Mouse (Mus musculus) kidney, embryonic 14.5 days (tissue): ENCODE measurements around the gene Med13l. TPM values are rescaled to one million over a fixed set of nuclear protein-coding genes. Genes with fewer than 3 reads are reported as not detected.

Experiments used
- ATAC-seq: fragments of 200-750 bp; cut with Nextera tagmentation; 2 replicates; pipeline ENCODE4 v1.8.0; 2017; ENCODE audit warnings: moderate number of reproducible peaks, mild to moderate bottlenecking, moderate TSS enrichment, moderate library complexity; ENCODE audit not compliant: low FRiP score, low TSS enrichment
- H3K27ac ChIP-seq: fragments of 300-500 bp; sonication (generic); 2 replicates; pipeline ENCODE4 v1.5.1; 2014; ENCODE audit warnings: low read depth, mild to moderate bottlenecking, low read length, moderate library complexity, mixed read lengths
- H3K27me3 ChIP-seq: fragments of 300-500 bp; sonication (generic); 2 replicates; pipeline ENCODE4 v1.6.1; 2014; ENCODE audit warnings: mild to moderate bottlenecking, low read length; ENCODE audit not compliant: control insufficient read depth, insufficient read depth
- H3K36me3 ChIP-seq: fragments of 300-500 bp; sonication (generic); 2 replicates; pipeline ENCODE4 v1.6.1; 2014; ENCODE audit warnings: low read length, mixed read lengths; ENCODE audit not compliant: control insufficient read depth, insufficient read depth
- H3K4me1 ChIP-seq: fragments of 300-500 bp; sonication (generic); 2 replicates; pipeline ENCODE4 v1.6.1; 2014; ENCODE audit warnings: low read length, mixed read lengths; ENCODE audit not compliant: control insufficient read depth, insufficient read depth
- H3K4me2 ChIP-seq: fragments of 300-500 bp; sonication (generic); replicated peaks from 2 replicates; pipeline ENCODE4 v1.6.1; 2014; ENCODE audit warnings: low read depth, mild to moderate bottlenecking, low read length
- H3K4me3 ChIP-seq: fragments of 300-500 bp; sonication (generic); 2 replicates; pipeline ENCODE4 v1.5.1; 2014; ENCODE audit warnings: mild to moderate bottlenecking, low read length
- H3K9ac ChIP-seq: fragments of 300-500 bp; sonication (generic); 2 replicates; pipeline ENCODE4 v1.6.1; 2014; ENCODE audit warnings: low read depth, mild to moderate bottlenecking, low read length, moderate library complexity
- H3K9me3 ChIP-seq: fragments of 300-500 bp; sonication (generic); 2 replicates; pipeline ENCODE4 v1.6.1; 2016; ENCODE audit warnings: low read length; ENCODE audit not compliant: control insufficient read depth
- WGBS: fragments of 180-500 bp; shearing (Covaris S2); extraction: QIAGEN DNeasy Blood & Tissue Kit; methylation state at CpG from one replicate; pipeline ENCODE4 v1.1.7; 2014; 5-methylcytosine and 5-hydroxymethylcytosine counted together
- polyA plus RNA-seq: library from polyadenylated mRNA; unstranded; fragments of >200 nt; fragmentation: Nextera tagmentation; extraction: Ambion mirVana; gene quantifications from 2 replicates; pipeline ENCODE4 v1.2.1, GENCODE M21; 2014

Med13l gene
- polyA plus RNA-seq, 1 experiment from 2014 or later = 12.1 TPM

- no peak overlapping the region for H3K4me2 ChIP-seq
- ATAC-seq = no peak
- H3K27me3 ChIP-seq = no peaks in the 10 kb centered on the region
- no peaks in the 10 kb centered on the region for H3K9me3 ChIP-seq
- H3K9ac ChIP-seq = no peak overlapping the region
- H3K36me3 ChIP-seq = no peaks in the 10 kb centered on the region
- no peak overlapping the region for H3K4me3 ChIP-seq
- H3K27ac ChIP-seq = no peak overlapping the region
- peaks cover 29% of the 10 kb centered on the region for H3K4me1 ChIP-seq
- WGBS = 85% methylated on average over 5 of the region's 5 CpGs
Observed at GRCm38 (mm10) chr5:118610468-118610867, 50.0 kb downstream of the Med13l start.

- Histone ChIP-seq H3K27me3 (no peaks in the 10 kb centered on the region), H3K9me3 (no peaks in the 10 kb centered on the region), H3K9ac (no peak overlapping the region), H3K27ac (no peak overlapping the region), H3K36me3 (no peaks in the 10 kb centered on the region), H3K4me1 (peaks cover 30% of the 10 kb centered on the region), H3K4me3 (no peak overlapping the region), H3K4me2 (no peak overlapping the region)
- WGBS = 49% methylated on average over 13 of the region's 13 CpGs
- ATAC-seq = no peak
Observed at GRCm38 (mm10) chr5:118612956-118613631, 52.6 kb downstream of the Med13l start.

GRCm38 (mm10) chr5:118613704-118614103 is 53.2 kb downstream of the Med13l start:
- Histone ChIP-seq H3K9me3 (no peaks in the 10 kb centered on the region), H3K27ac (no peak overlapping the region), H3K4me1 (peaks cover 33% of the 10 kb centered on the region), H3K27me3 (no peaks in the 10 kb centered on the region), H3K4me3 (no peak overlapping the region), H3K36me3 (no peaks in the 10 kb centered on the region), H3K4me2 (no peak overlapping the region), H3K9ac (no peak overlapping the region)
- peak; percentile 35; the same call in 1 of the 2 replicates for ATAC-seq
- 43% methylated on average over 2 of the region's 2 CpGs for WGBS

DNA sequence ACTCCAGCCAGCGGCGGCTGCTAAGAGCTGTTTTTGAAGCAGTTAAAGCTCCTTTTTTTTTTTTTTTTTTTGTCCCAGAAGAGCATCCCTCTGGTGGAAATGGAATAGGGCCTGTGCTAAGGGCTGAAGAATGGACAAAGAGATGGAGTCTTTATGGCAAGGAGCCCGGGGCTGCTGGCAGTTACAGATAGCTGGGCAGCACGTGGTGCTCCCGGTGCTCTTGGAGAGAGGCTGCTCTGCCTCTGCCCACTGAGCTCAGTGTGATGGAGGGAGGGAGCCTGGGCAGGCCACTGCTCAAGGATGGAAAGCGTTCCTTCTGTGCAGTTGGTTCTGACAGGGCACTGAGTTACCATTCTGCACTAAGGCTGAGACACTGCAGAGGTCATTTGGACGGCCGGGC is 53.6 kb downstream of the Med13l start:
- Histone ChIP-seq H3K9ac (no peak overlapping the region), H3K4me1 (peaks cover 32% of the 10 kb centered on the region), H3K9me3 (no peaks in the 10 kb centered on the region), H3K36me3 (no peaks in the 10 kb centered on the region), H3K4me2 (no peak overlapping the region), H3K4me3 (no peak overlapping the region), H3K27ac (no peak overlapping the region), H3K27me3 (no peaks in the 10 kb centered on the region)
- WGBS = 26% methylated on average over 8 of the region's 8 CpGs
- ATAC-seq = no peak; the same call in 1 of the 2 replicates

- H3K4me1 ChIP-seq = peaks cover 30% of the 10 kb centered on the region
- no peak overlapping the region for H3K9ac ChIP-seq
- H3K9me3 ChIP-seq = no peaks in the 10 kb centered on the region
- ATAC-seq = no peak
- H3K27ac ChIP-seq = no peak overlapping the region
- 2% methylated on average over 2 of the region's 2 CpGs for WGBS
- no peak overlapping the region for H3K4me2 ChIP-seq
- no peaks in the 10 kb centered on the region for H3K27me3 ChIP-seq
- H3K4me3 ChIP-seq = no peak overlapping the region
- H3K36me3 ChIP-seq = no peaks in the 10 kb centered on the region
Observed at GRCm38 (mm10) chr5:118614571-118614981, 54.1 kb downstream of the Med13l start.

DNA sequence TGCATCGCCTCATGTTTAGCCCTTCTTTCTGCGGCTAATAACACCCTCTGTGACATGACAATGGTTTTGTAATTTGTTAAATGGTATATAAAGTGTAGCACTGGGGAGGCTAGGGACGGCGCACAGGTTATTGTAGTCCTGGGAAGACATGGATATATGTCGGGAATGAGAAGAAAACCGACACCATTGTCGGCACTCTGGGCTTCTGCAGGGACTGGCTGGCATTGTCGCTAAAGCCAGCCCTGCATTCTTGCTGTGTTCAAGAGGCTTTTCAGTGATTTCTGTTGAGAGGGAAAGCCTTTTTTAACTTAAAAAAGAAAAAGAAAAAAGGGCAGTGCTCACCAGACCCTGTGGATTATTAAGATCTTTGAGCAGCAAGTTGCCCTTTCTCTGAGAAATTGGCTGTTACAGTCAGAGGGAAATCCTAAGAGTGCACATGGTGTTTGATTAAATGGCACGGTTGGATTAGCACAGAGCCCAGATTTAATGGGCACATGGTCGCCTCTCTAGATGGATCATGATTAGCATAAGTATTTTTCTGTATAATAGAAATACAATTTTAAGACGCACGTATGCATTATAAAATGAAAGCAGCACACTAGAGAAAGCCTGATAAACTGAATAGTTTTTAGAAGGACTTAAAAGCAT is 58.6 kb downstream of the Med13l start:
- Histone ChIP-seq H3K9me3 (no peaks in the 10 kb centered on the region), H3K4me3 (no peak overlapping the region), H3K9ac (no peak overlapping the region), H3K36me3 (no peaks in the 10 kb centered on the region), H3K4me2 (no peak overlapping the region), H3K27me3 (no peaks in the 10 kb centered on the region), H3K27ac (no peak overlapping the region), H3K4me1 (peaks cover 35% of the 10 kb centered on the region)
- no peak for ATAC-seq
- 42% methylated on average over 12 of the region's 12 CpGs for WGBS

GRCm38 (mm10) chr5:118619801-118620200 is 59.3 kb downstream of the Med13l start:
- H3K9me3 ChIP-seq = no peaks in the 10 kb centered on the region
- H3K27me3 ChIP-seq = no peaks in the 10 kb centered on the region
- peak; percentile 71; the same call in 1 of the 2 replicates for ATAC-seq
- H3K36me3 ChIP-seq = no peaks in the 10 kb centered on the region
- no peak overlapping the region for H3K4me2 ChIP-seq
- H3K4me1 ChIP-seq = peaks cover 29% of the 10 kb centered on the region
- WGBS = 42% methylated on average over 7 of the region's 7 CpGs
- H3K4me3 ChIP-seq = no peak overlapping the region
- no peak overlapping the region for H3K27ac ChIP-seq
- H3K9ac ChIP-seq = no peak overlapping the region

GRCm38 (mm10) chr5:118620330-118620910 is 59.9 kb downstream of the Med13l start:
- Histone ChIP-seq H3K4me3 (no peak overlapping the region), H3K9me3 (no peaks in the 10 kb centered on the region), H3K27ac (no peak overlapping the region), H3K4me1 (peaks cover 23% of the 10 kb centered on the region), H3K27me3 (no peaks in the 10 kb centered on the region), H3K9ac (no peak overlapping the region), H3K36me3 (no peaks in the 10 kb centered on the region), H3K4me2 (no peak overlapping the region)
- no peak for ATAC-seq
- 91% methylated on average over 7 of the region's 7 CpGs for WGBS

GRCm38 (mm10) chr5:118621877-118622276 is 61.4 kb downstream of the Med13l start:
- H3K27me3 ChIP-seq = no peaks in the 10 kb centered on the region
- H3K36me3 ChIP-seq = no peaks in the 10 kb centered on the region
- 92% methylated on average over 4 of the region's 4 CpGs for WGBS
- H3K9me3 ChIP-seq = no peaks in the 10 kb centered on the region
- no peak overlapping the region for H3K9ac ChIP-seq
- no peak overlapping the region for H3K27ac ChIP-seq
- no peak overlapping the region for H3K4me3 ChIP-seq
- peaks cover 23% of the 10 kb centered on the region for H3K4me1 ChIP-seq
- ATAC-seq = no peak
- no peak overlapping the region for H3K4me2 ChIP-seq
